Comparison of ENCODE assay signal across 8 mouse cellular contexts in genomic region chr7:81554369-81554768, GRCm38 (mm10). TPM values are rescaled to one million over a fixed set of nuclear protein-coding genes. Genes with fewer than 3 reads are reported as not detected.
DNase-seq lines count a peak whose midpoint lies in the region; ATAC-seq lines count a peak whose summit lies in the region.
"Had no signal": no experiment of that assay in that cellular context is flagged by ENCODE, and none has a peak within 500 bp of the region (broad histone marks: within the 10 kb centered on the region; RNA-seq: fewer than 3 reads in every experiment).

No protein-coding gene starts in this region.

- peak; percentile 62 for DNase-seq in intestine, embryonic 14.5 days (ENCODE audit: low spot score)
- DNase-seq in B cell, adult 2 months, result peak; percentile 33 to 34
- DNase-seq in MEL-GATA-1-ER (ENCODE audit: extremely low read depth, low read depth), result peak; percentile 36
- DNase-seq in limb, embryonic 10.5 days (ENCODE audit: low spot score), result peak; percentile 53
- DNase-seq in thymus, postnatal 25 days, result peak; percentile 33
- no peak for DNase-seq in cerebellum, adult 11-12 months

- H3K4me3 ChIP-seq in intestine, embryonic 14.5 days (ENCODE audit: low read depth, low read length), result no peak overlapping the region
- H3K4me3 ChIP-seq in intestine, embryonic 16.5 days (ENCODE audit: low read length), result no peak overlapping the region
- H3K4me3 ChIP-seq in limb, embryonic 10.5 days, result no peak overlapping the region
- H3K4me3 ChIP-seq: lung, embryonic 15.5 days had no signal

- no peaks in the 10 kb centered on the region; the same call in 1 of the 2 replicates for H3K4me1 ChIP-seq in intestine, embryonic 14.5 days (replicated peaks; ENCODE audit: control insufficient read depth, insufficient read depth, low read length)
- H3K4me1 ChIP-seq in intestine, embryonic 16.5 days (ENCODE audit: control insufficient read depth, insufficient read depth, low read length), result no peaks in the 10 kb centered on the region
- no peaks in the 10 kb centered on the region for H3K4me1 ChIP-seq in limb, embryonic 10.5 days

- no peak overlapping the region for H3K9ac ChIP-seq in intestine, embryonic 14.5 days (ENCODE audit: low read length)
- no peak overlapping the region for H3K9ac ChIP-seq in intestine, embryonic 16.5 days (ENCODE audit: low read depth, low read length)
- H3K9ac ChIP-seq: lung, embryonic 15.5 days had no signal

- no peak for ATAC-seq in intestine, embryonic 14.5 days (replicated peaks; ENCODE audit: low FRiP score, low TSS enrichment, low read depth)
- ATAC-seq in intestine, embryonic 16.5 days, result no peak

- no peaks in the 10 kb centered on the region for H3K27me3 ChIP-seq in intestine, embryonic 14.5 days (replicated peaks; ENCODE audit: control insufficient read depth, insufficient read depth, low read length)
- no peaks in the 10 kb centered on the region for H3K27me3 ChIP-seq in intestine, embryonic 16.5 days (replicated peaks; ENCODE audit: control insufficient read depth, insufficient read depth, low read length)
- H3K27me3 ChIP-seq in limb, embryonic 10.5 days (ENCODE audit: low read depth, poor library complexity, severe bottlenecking), result no peaks in the 10 kb centered on the region
- H3K27me3 ChIP-seq: lung, embryonic 15.5 days had no signal

- H3K9me3 ChIP-seq in intestine, embryonic 14.5 days (ENCODE audit: control insufficient read depth, low read length), result no peaks in the 10 kb centered on the region
- no peaks in the 10 kb centered on the region for H3K9me3 ChIP-seq in intestine, embryonic 16.5 days (ENCODE audit: control insufficient read depth, low read length)
- H3K9me3 ChIP-seq in limb, embryonic 10.5 days (replicated peaks), result no peaks in the 10 kb centered on the region
- H3K9me3 ChIP-seq: lung, embryonic 15.5 days had no signal

- 89% methylated on average over 2 of the region's 2 CpGs for WGBS in intestine, embryonic 14.5 days
- WGBS in intestine, embryonic 16.5 days, result 79% methylated on average over 2 of the region's 2 CpGs
- WGBS in limb, embryonic 10.5 days, result 86% methylated on average over 2 of the region's 2 CpGs

- no peaks in the 10 kb centered on the region for H3K36me3 ChIP-seq in intestine, embryonic 14.5 days (ENCODE audit: control insufficient read depth, insufficient read depth, low read length)
- no peaks in the 10 kb centered on the region for H3K36me3 ChIP-seq in intestine, embryonic 16.5 days (ENCODE audit: control insufficient read depth, insufficient read depth, low read length)
- H3K36me3 ChIP-seq in limb, embryonic 10.5 days, result no peaks in the 10 kb centered on the region
- H3K36me3 ChIP-seq: lung, embryonic 15.5 days had no signal

- H3K4me2 ChIP-seq in intestine, embryonic 14.5 days (ENCODE audit: low read length), result no peak overlapping the region
- no peak overlapping the region for H3K4me2 ChIP-seq in intestine, embryonic 16.5 days (ENCODE audit: low read depth, low read length)
- H3K4me2 ChIP-seq: lung, embryonic 15.5 days had no signal

- H3K27ac ChIP-seq in intestine, embryonic 14.5 days (ENCODE audit: low read depth), result no peak overlapping the region
- H3K27ac ChIP-seq in intestine, embryonic 16.5 days (ENCODE audit: low read length), result no peak overlapping the region
- H3K27ac ChIP-seq in limb, embryonic 10.5 days, result no peak overlapping the region
- H3K27ac ChIP-seq: lung, embryonic 15.5 days had no signal

RNA-seq across cellular contexts. Expression of gene Fsd2, which starts 12.4 kb away (rescaled TPM):
- polyA plus RNA-seq in intestine, embryonic 14.5 days (2014; fragmentation: Nextera tagmentation; extraction: Ambion mirVana), result 0.07 TPM in 1 of 2 replicates, not detected in the other
- 0.07 and 0.11 TPM in 2 replicates for polyA plus RNA-seq in intestine, embryonic 16.5 days (2015; fragmentation: Nextera tagmentation; extraction: Ambion mirVana)
- 0.08 and 0.15 TPM in 2 replicates for polyA plus RNA-seq in limb, embryonic 10.5 days (2016; fragmentation: Nextera tagmentation; extraction: Ambion mirVana)

RNA-seq across cellular contexts. Expression of gene Whamm, which starts 16.7 kb away (rescaled TPM):
- polyA plus RNA-seq in intestine, embryonic 14.5 days (2014; fragmentation: Nextera tagmentation; extraction: Ambion mirVana), result 6.0 and 7.3 TPM in 2 replicates
- polyA plus RNA-seq in intestine, embryonic 16.5 days (2015; fragmentation: Nextera tagmentation; extraction: Ambion mirVana), result 1.4 and 1.9 TPM in 2 replicates
- polyA plus RNA-seq in limb, embryonic 10.5 days (2016; fragmentation: Nextera tagmentation; extraction: Ambion mirVana), result 2.6 and 2.7 TPM in 2 replicates

RNA-seq across cellular contexts. Expression of gene BC048679, which starts 56.3 kb away (rescaled TPM):
- polyA plus RNA-seq in intestine, embryonic 14.5 days (2014; fragmentation: Nextera tagmentation; extraction: Ambion mirVana), result not detected in 2 replicates
- polyA plus RNA-seq in intestine, embryonic 16.5 days (2015; fragmentation: Nextera tagmentation; extraction: Ambion mirVana), result not detected in 2 replicates
- not detected in 2 replicates for polyA plus RNA-seq in limb, embryonic 10.5 days (2016; fragmentation: Nextera tagmentation; extraction: Ambion mirVana)
- polyA plus RNA-seq: lung, embryonic 15.5 days had no signal
